Mouse (Mus musculus) ZHBTc4 (cell line): ENCODE measurements around the gene Doc2g.
"Not testable (repeated sequence)": the region's sequence is repeated elsewhere in the genome, so short reads cannot be mapped to it uniquely, and the experiment has no call there.

Source experiments
- DNase-seq: peaks from one replicate; pipeline ENCODE4 v3.0.0-alpha.2; 2011; ENCODE audit warnings: low read depth, low spot score

Gene Doc2g

GRCm38 (mm10) chr19:4003112-4003511, at the start of gene Doc2g:
Gene Doc2g, plus strand, starts transcription at chr19:4003313.
- no peak for DNase-seq

- no peak for DNase-seq
Measured at GRCm38 (mm10) chr19:3955033-3955432, 48.1 kb upstream of the Doc2g start.

DNA sequence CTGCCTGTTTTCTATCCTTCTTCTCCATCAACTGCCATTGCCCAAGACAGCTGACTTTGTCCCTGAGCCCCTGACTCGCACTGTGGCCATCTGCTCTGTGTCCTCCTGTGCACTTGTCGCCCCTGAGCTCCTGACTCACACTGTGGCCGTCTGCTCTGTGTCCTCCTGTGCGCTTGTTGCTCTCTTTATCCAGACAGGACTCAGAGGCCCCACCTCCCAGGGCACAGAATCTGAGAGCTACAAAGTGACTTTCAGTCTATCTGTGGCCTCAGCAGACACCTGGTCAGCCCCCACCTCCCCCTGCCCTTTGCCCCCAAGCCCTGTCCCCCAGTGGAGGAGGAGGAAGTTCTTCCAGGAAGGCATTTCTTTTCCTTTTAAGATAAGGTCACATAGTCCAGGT, 47.3 kb upstream of the Doc2g start:
- no peak for DNase-seq

GRCm38 (mm10) chr19:3957296-3958036, 45.6 kb upstream of the Doc2g start:
- not testable (repeated sequence) for DNase-seq

- no peak for DNase-seq
Measured at GRCm38 (mm10) chr19:3958470-3958869, 44.6 kb upstream of the Doc2g start, which contains the start of gene Aldh3b3. Gene Aldh3b3, plus strand, starts transcription at chr19:3958645.

DNA sequence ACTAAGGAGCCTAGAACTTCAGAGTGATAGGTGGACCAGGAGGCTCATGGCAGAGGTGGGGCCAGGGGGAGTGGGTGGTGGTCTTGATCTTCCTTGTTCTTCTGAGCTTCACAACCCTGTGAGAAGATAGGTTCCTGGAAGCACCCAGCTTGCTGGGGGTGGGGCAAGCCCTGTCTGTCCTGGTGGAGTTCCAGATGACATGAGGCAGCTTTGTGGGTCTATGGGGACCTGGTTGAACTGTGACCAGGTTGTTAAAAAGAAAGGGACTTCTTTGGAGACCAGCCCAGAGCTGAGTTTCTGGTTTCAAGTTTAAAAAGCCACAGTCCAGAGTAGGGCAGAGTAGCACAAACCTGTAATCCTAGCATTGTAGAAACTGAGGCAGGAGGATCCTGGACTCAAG, 44.1 kb upstream of the Doc2g start:
- no peak for DNase-seq

GRCm38 (mm10) chr19:3960211-3960610, 42.9 kb upstream of the Doc2g start:
- DNase-seq: no peak

DNA sequence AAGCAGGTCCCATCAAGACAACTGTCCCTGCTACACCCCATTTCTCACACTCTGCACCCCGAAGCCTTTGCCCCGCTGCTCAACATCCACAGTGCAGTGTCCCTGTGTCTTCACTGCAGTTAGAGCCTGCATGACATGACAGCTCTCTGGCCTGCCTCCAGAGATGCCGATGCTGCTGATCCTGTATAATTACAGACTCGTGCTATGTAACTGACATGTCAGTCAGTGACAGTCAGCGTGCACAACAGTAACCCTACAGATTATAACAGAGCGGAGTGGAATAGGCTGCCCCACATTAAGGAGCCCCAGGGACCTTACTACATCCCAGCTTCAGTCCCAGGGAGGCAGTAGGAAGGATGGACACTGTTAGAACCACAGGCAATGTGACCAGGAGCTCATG, 41.3 kb upstream of the Doc2g start:
- DNase-seq: not testable (repeated sequence)

GRCm38 (mm10) chr19:3962469-3962868, 40.6 kb upstream of the Doc2g start:
- peak; percentile 62 for DNase-seq

DNA sequence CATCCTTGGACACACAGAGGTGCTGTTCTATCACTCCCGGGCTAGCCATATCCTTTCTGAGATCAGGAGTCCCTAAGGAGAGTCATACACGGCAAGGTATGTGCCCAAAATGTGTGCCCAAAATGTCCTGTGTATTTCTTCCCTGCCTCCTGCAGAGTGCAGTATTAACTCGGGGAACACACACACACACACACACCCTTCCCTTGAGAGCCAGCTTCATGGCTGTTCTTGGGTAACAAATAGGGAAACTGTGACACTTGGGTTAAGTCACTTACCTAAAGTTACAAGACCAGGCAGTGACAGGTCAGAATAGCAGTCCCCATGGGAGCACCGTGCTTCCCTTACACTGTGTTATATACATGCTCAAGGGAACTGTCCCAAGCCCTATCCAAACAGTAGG, 39.1 kb upstream of the Doc2g start:
- no peak for DNase-seq

DNA sequence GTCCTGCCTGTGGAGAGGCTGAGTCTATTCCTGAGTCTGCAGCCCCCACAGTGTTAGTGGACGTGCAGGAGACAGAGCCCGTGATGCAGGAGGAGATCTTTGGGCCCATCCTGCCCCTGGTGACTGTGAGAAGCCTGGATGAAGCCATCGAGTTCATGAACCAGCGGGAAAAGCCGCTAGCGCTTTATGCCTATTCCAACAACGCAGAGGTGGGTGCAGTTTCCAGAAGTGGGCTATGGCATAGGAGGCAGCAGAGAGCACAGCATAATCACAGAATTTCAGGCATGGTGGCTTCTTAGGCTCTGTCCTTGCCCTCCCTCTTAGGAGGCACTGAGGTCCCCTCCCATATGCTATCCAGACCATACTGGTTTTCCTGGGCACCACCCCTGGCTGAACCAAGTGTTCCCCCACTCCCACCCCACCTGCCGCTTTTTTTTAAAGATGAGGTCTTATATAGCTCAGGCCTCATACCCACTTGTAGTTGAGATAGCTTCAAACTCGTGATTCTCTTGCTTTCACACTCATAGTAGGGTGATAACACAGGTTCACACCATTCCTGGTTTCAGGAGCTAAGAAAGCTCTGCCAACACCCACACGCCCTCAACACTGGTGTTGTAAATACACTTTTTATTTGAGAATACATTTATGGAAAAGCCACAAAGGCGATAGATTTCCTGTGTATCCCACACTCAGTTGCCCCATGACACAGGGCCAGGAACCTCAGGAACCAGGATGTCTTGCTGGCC, 36.6 kb upstream of the Doc2g start:
- peak; percentile 43 for DNase-seq

GRCm38 (mm10) chr19:3967258-3967657, 35.9 kb upstream of the Doc2g start:
- no peak for DNase-seq

DNA sequence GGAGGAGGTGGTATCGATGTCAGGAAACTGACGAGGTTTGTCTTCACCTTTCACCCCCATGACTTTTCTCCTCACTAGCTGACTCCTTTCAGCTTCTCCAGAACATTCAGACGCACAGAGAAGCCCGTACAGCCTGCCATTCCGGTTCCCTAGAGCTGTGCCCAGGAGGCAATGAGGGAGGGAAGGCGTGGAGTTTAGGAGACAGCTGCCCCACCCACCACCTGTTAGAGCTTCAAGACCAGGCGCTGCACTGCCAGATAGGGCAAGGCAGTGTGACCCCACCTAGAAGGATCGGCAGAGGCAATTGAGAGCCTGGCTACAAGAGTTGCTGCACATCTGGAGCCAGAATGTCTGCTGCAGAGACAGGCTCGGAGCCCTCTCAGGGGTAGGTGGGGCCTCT, 30.9 kb upstream of the Doc2g start, which contains the start of gene Aldh3b2:
Gene Aldh3b2, plus strand, starts transcription at position 100 of the 400 bp plus-strand sequence.
- DNase-seq: peak; percentile 70

DNA sequence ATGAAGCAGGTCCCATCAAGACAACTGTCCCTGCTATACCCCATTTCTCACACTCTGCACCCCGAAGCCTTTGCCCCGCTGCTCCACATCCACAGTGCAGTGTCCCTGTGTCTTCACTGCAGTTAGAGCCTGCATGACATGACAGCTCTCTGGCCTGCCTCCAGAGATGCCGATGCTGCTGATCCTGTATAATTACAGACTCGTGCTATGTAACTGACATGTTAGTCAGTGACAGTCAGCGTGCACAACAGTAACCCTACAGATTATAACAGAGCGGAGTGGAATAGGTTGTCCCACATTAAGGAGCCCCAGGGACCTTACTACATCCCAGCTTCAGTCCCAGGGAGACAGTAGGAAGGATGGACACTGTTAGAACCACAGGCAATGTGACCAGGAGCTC, 28.5 kb upstream of the Doc2g start:
- not testable (repeated sequence) for DNase-seq

DNA sequence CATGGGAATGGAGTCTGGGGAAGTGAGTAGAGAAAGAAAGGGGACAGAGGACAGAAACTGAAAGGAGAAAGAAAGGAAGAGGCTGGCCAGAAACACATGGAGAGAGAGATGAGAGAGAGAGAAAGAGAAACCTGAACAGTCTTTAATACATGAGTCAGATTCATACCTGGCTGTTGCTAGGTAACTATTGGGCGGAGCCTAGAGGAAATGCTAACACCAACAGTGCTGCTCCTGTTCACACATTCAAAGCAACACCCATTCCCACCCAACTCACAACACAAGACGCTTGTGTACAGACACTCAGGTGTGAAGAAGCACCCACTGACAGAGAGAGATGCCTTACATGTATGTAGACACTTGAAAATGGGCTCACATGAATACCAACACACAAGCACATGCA, 27.2 kb upstream of the Doc2g start:
- DNase-seq: no peak

GRCm38 (mm10) chr19:3980309-3980708, 22.8 kb upstream of the Doc2g start:
- peak; percentile 89 for DNase-seq

GRCm38 (mm10) chr19:3980917-3981316, 22.2 kb upstream of the Doc2g start:
- no peak for DNase-seq

- peak; percentile 24 for DNase-seq
Measured at GRCm38 (mm10) chr19:3983527-3984200, 19.4 kb upstream of the Doc2g start.

DNA sequence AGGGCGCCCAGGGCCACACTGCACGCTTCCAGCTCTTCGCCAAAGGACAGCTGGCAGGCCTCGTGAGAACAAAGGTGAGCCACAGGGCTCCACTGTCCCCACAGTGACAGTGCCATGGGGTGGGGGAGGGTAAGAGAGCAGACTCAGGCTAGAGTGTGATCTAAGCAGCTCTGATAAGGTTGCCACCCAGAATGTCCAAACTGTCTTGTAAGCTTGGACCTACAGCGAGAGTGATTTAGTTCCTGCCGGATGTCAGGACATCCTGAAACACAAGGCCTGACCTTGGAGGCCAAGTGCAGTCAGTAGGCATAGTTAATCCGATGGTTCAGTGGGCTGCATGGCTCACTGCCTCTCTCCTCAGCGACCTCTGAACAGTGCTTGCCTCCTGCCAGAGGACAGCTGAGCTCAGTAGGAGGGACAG, 17.8 kb upstream of the Doc2g start:
- DNase-seq: no peak

- DNase-seq: peak; percentile 91
Measured at GRCm38 (mm10) chr19:3986334-3986733, 16.8 kb upstream of the Doc2g start, which contains the start of gene Acy3. Gene Acy3, plus strand, starts transcription at chr19:3986570.

DNA sequence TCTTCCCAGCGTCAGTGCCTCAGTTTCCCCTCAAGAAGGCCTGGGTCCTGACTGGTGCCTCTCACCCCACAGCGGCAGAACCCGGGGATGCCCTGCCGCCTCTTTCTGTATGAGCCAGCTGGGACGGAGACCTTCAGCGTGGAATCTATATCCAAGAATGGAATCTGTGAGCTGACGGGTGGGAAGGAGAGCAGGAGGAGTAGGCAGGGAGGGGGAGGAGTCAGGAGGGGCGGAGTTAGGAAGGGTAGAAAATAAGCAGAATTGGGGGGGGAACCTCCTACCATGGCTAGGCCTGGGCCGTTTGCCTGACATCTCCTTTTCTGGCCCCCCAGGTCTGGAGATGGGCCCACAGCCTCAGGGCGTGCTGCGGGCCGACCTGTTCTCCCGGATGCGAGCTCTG, 15.0 kb upstream of the Doc2g start:
- DNase-seq: peak; percentile 38

- peak; percentile 79 for DNase-seq
Measured at GRCm38 (mm10) chr19:3988750-3989149, 14.4 kb upstream of the Doc2g start.
